Mouse (Mus musculus): ENCODE data around the gene Cxcl16.
"Not testable (repeated sequence)": the region's sequence is repeated elsewhere in the genome, so short reads cannot be mapped to it uniquely, and the experiment has no call there.

Cxcl16 gene

GRCm38 (mm10) chr11:70453261-70454044, 6.3 kb downstream of the Cxcl16 start:
- DNase-seq (ENCODE audit: low spot score): no peak

- peak; percentile 91 for DNase-seq (ENCODE audit: low spot score)
Observed at GRCm38 (mm10) chr11:70451797-70452498, 7.8 kb downstream of the Cxcl16 start, which contains the start of gene Med11. Gene Med11 (plus strand): TSS chr11:70451919.

- no peak for DNase-seq (ENCODE audit: low spot score)
Observed at GRCm38 (mm10) chr11:70450926-70451325, 8.9 kb downstream of the Cxcl16 start.

- no peak for DNase-seq (ENCODE audit: low spot score)
Observed at GRCm38 (mm10) chr11:70447373-70447772, 12.4 kb downstream of the Cxcl16 start.

GRCm38 (mm10) chr11:70446756-70447155, 13.0 kb downstream of the Cxcl16 start:
- no peak for DNase-seq (ENCODE audit: low spot score)

- DNase-seq (ENCODE audit: low spot score): no peak
Observed at GRCm38 (mm10) chr11:70444667-70445066, 15.1 kb downstream of the Cxcl16 start.

GRCm38 (mm10) chr11:70443964-70444363, 15.8 kb downstream of the Cxcl16 start:
- DNase-seq (ENCODE audit: low spot score): no peak

GRCm38 (mm10) chr11:70441882-70442281, 17.9 kb downstream of the Cxcl16 start:
- DNase-seq (ENCODE audit: low spot score): no peak

- no peak for DNase-seq (ENCODE audit: low spot score)
Observed at GRCm38 (mm10) chr11:70440637-70441036, 19.1 kb downstream of the Cxcl16 start.

GRCm38 (mm10) chr11:70438728-70439374, 20.9 kb downstream of the Cxcl16 start:
- DNase-seq (ENCODE audit: low spot score): no peak

GRCm38 (mm10) chr11:70437426-70437825, 22.4 kb downstream of the Cxcl16 start:
- DNase-seq (ENCODE audit: low spot score): no peak

- no peak for DNase-seq (ENCODE audit: low spot score)
Observed at GRCm38 (mm10) chr11:70435476-70435875, 24.3 kb downstream of the Cxcl16 start.

- DNase-seq (ENCODE audit: low spot score): no peak
Observed at GRCm38 (mm10) chr11:70433951-70434350, 25.8 kb downstream of the Cxcl16 start.

- DNase-seq (ENCODE audit: low spot score): no peak
Observed at GRCm38 (mm10) chr11:70433569-70433943, 26.2 kb downstream of the Cxcl16 start.

- no peak for DNase-seq (ENCODE audit: low spot score)
Observed at GRCm38 (mm10) chr11:70432895-70433568, 26.8 kb downstream of the Cxcl16 start.

- DNase-seq (ENCODE audit: low spot score): peak; percentile 98
Observed at GRCm38 (mm10) chr11:70432048-70432894, 27.5 kb downstream of the Cxcl16 start, which contains the start of gene Arrb2. Gene Arrb2 (plus strand): TSS chr11:70432635.

GRCm38 (mm10) chr11:70431574-70431973, 28.2 kb downstream of the Cxcl16 start:
- DNase-seq (ENCODE audit: low spot score): no peak

- not testable (repeated sequence) for DNase-seq (ENCODE audit: low spot score)
Observed at GRCm38 (mm10) chr11:70426598-70426997, 33.2 kb downstream of the Cxcl16 start.

GRCm38 (mm10) chr11:70419486-70419885, 40.3 kb downstream of the Cxcl16 start:
- no peak for DNase-seq (ENCODE audit: low spot score)

GRCm38 (mm10) chr11:70418199-70418598, 41.6 kb downstream of the Cxcl16 start:
- DNase-seq (ENCODE audit: low spot score): no peak

GRCm38 (mm10) chr11:70413961-70414360, 45.8 kb downstream of the Cxcl16 start:
- DNase-seq (ENCODE audit: low spot score): peak; percentile 68

Measured in urinary bladder, postnatal 25 days (tissue).